ENCODE assay signal across 11 mouse cellular contexts in the genomic region with DNA sequence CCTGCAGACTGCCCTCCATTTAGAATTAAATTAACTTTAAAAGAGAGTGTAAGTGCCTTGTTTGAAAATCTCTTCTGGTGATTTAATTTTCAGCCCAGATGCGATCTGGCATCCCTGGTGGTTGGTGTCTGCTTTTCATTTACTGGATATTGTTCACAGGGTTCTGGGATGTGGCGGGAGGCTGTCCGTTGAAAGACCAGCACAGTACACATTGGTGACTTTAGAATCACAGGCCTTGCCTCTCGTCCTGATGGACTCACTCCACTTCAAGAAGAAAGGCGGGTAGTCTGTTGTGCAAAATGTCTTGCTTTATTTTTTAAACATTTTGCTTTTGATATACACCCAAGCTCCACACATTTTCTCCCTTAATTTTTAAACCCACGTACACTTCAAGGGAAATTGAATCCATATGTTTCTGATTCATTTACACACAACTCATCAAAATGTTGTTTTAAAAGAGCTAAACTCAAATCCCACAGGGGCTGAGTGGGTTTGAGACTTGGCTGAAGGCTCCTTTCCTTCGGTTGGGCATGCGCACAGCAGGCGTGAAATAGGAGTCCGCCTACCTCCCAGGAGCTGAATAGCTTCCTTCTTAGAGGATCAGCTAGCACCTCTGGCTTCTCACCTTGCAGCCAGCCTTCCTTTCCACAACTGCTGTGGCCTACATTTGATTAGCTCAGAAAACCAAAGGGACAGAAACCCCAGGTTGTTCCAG.
DNase-seq lines count a peak whose midpoint lies in the region; ATAC-seq lines count a peak whose summit lies in the region.
"Had no signal": no experiment of that assay in that cellular context is flagged by ENCODE, and none has a peak within 500 bp of the region (broad histone marks: within the 10 kb centered on the region; RNA-seq: fewer than 3 reads in every experiment).

No protein-coding gene starts in this region.

- H3K4me1 ChIP-seq in midbrain, embryonic 10.5 days: peaks cover 4% of the 10 kb centered on the region; the same call in 1 of the 2 replicates
- H3K4me1 ChIP-seq in midbrain, embryonic 16.5 days (ENCODE audit: control insufficient read depth, insufficient read depth, low read length): no peaks in the 10 kb centered on the region
- peaks cover 4% of the 10 kb centered on the region; the same call in 1 of the 2 replicates for H3K4me1 ChIP-seq in embryonic facial prominence, embryonic 11.5 days (ENCODE audit: control insufficient read depth, insufficient read depth, low read length)

- H3K27me3 ChIP-seq in midbrain, embryonic 10.5 days (ENCODE audit: low read depth, poor library complexity, severe bottlenecking): no peaks in the 10 kb centered on the region
- H3K27me3 ChIP-seq in midbrain, embryonic 16.5 days (ENCODE audit: control insufficient read depth, insufficient read depth, low read depth, low read length): no peaks in the 10 kb centered on the region
- H3K27me3 ChIP-seq in embryonic facial prominence, embryonic 11.5 days (ENCODE audit: control insufficient read depth, insufficient read depth, low read length): no peaks in the 10 kb centered on the region

- H3K36me3 ChIP-seq in midbrain, embryonic 10.5 days: no peaks in the 10 kb centered on the region
- H3K36me3 ChIP-seq in midbrain, embryonic 16.5 days (ENCODE audit: control insufficient read depth, insufficient read depth, low read length): no peaks in the 10 kb centered on the region
- no peaks in the 10 kb centered on the region for H3K36me3 ChIP-seq in embryonic facial prominence, embryonic 11.5 days (replicated peaks; ENCODE audit: control insufficient read depth, insufficient read depth, low read depth, low read length)

- 67% methylated on average over 10 of the region's 10 CpGs for WGBS in midbrain, embryonic 10.5 days
- 68% methylated on average over 10 of the region's 10 CpGs for WGBS in midbrain, embryonic 16.5 days
- 30% methylated on average over 10 of the region's 10 CpGs for WGBS in embryonic facial prominence, embryonic 11.5 days

- no peaks in the 10 kb centered on the region for H3K9me3 ChIP-seq in midbrain, embryonic 10.5 days (replicated peaks)
- H3K9me3 ChIP-seq in midbrain, embryonic 16.5 days (replicated peaks; ENCODE audit: control insufficient read depth, low read length, poor library complexity, severe bottlenecking): no peaks in the 10 kb centered on the region
- H3K9me3 ChIP-seq in embryonic facial prominence, embryonic 11.5 days (replicated peaks; ENCODE audit: control insufficient read depth, low read length): no peaks in the 10 kb centered on the region

- no peak overlapping the region for H3K9ac ChIP-seq in midbrain, embryonic 16.5 days (ENCODE audit: low read depth, low read length)
- H3K9ac ChIP-seq in embryonic facial prominence, embryonic 11.5 days (replicated peaks; ENCODE audit: low read length): no peak overlapping the region

- H3K27ac ChIP-seq in midbrain, embryonic 10.5 days (replicated peaks): peak overlapping the region; percentile 29; the same call in 1 of the 2 replicates
- no peak overlapping the region for H3K27ac ChIP-seq in midbrain, embryonic 16.5 days (ENCODE audit: low read length)
- H3K27ac ChIP-seq in embryonic facial prominence, embryonic 11.5 days (replicated peaks; ENCODE audit: low read depth, low read length): peak overlapping the region; percentile 43; the same call in 1 of the 2 replicates

- no peak overlapping the region for H3K4me2 ChIP-seq in midbrain, embryonic 16.5 days (ENCODE audit: low read length)
- H3K4me2 ChIP-seq in embryonic facial prominence, embryonic 11.5 days (ENCODE audit: low read depth, low read length): no peak overlapping the region

- DNase-seq in midbrain, embryonic 10.5 days (ENCODE audit: low spot score): no peak
- peak; percentile 82 for DNase-seq in embryonic facial prominence, embryonic 11.5 days (ENCODE audit: low spot score)
- DNase-seq in left cerebral cortex, adult 8-10 months (ENCODE audit: low spot score in 2 of 2): peak; percentile 2 to 16
- DNase-seq in right cerebral cortex, postnatal 36 days (ENCODE audit: low spot score in 2 of 2): peak; percentile 9 to 17
- no peak for DNase-seq in cerebellum, adult 9-10 months
- no peak for DNase-seq in kidney, adult 11 months
- DNase-seq: cerebellum, postnatal 14 days; kidney, adult 8-10 months; liver; thymus, postnatal 25 days had no signal

- H3K4me3 ChIP-seq in midbrain, embryonic 10.5 days: no peak overlapping the region
- no peak overlapping the region for H3K4me3 ChIP-seq in midbrain, embryonic 16.5 days (ENCODE audit: low read depth, low read length)
- no peak overlapping the region for H3K4me3 ChIP-seq in embryonic facial prominence, embryonic 11.5 days (ENCODE audit: low read depth, low read length)

- ATAC-seq in midbrain, embryonic 16.5 days: no peak
- peak; percentile 73; the same call in 1 of the 2 replicates for ATAC-seq in embryonic facial prominence, embryonic 11.5 days (replicated peaks; ENCODE audit: insufficient number of reproducible peaks, low FRiP score, low TSS enrichment, low read depth)

Comparison
In these comparisons a context has a peak if more than half of its experiments do, and no peak if none do; other contexts are left out.
1. DNase-seq: peak in embryonic facial prominence, embryonic 11.5 days (single experiment), left cerebral cortex, adult 8-10 months (2 of 2) and right cerebral cortex, postnatal 36 days (2 of 2); none in midbrain, embryonic 10.5 days (single experiment), cerebellum, adult 9-10 months (single experiment) and kidney, adult 11 months (single experiment).